Mouse (Mus musculus): ENCODE measurements around the gene Cby3.
"Not testable (repeated sequence)": the region's sequence is repeated elsewhere in the genome, so short reads cannot be mapped to it uniquely, and the experiment has no call there.

Cby3 gene

GRCm38 (mm10) chr11:50361282-50361681 lies 7.0 kb downstream of the Cby3 start:
- DNase-seq (ENCODE audit: low spot score in 2 of 2), result not testable (repeated sequence)

- DNase-seq (ENCODE audit: low spot score in 2 of 2), result peak; percentile 41 to 72
Observed at GRCm38 (mm10) chr11:50364548-50364947, 10.3 kb downstream of the Cby3 start.

- DNase-seq (ENCODE audit: low spot score in 2 of 2), result no peak
Observed at GRCm38 (mm10) chr11:50365322-50365721, 11.1 kb downstream of the Cby3 start.

GRCm38 (mm10) chr11:50367531-50367930 lies 13.3 kb downstream of the Cby3 start:
- no peak for DNase-seq (ENCODE audit: low spot score in 2 of 2)

- no peak for DNase-seq (ENCODE audit: low spot score in 2 of 2)
Observed at GRCm38 (mm10) chr11:50369360-50369911, 15.2 kb downstream of the Cby3 start.

GRCm38 (mm10) chr11:50370969-50371368 lies 16.7 kb downstream of the Cby3 start:
- DNase-seq (ENCODE audit: low spot score in 2 of 2), result no peak

- DNase-seq (ENCODE audit: low spot score in 2 of 2), result peak in 1 of 2 experiments; percentile 37
Observed at GRCm38 (mm10) chr11:50371399-50371841, 17.2 kb downstream of the Cby3 start.

- DNase-seq (ENCODE audit: low spot score in 2 of 2), result no peak
Observed at GRCm38 (mm10) chr11:50371911-50372310, 17.6 kb downstream of the Cby3 start.

- no peak for DNase-seq (ENCODE audit: low spot score in 2 of 2)
Observed at GRCm38 (mm10) chr11:50373086-50373485, 18.8 kb downstream of the Cby3 start.

- DNase-seq (ENCODE audit: low spot score in 2 of 2), result peak in 1 of 2 experiments; percentile 44
Observed at GRCm38 (mm10) chr11:50373621-50374020, 19.4 kb downstream of the Cby3 start.

GRCm38 (mm10) chr11:50374286-50375015 lies 20.2 kb downstream of the Cby3 start:
- DNase-seq (ENCODE audit: low spot score in 2 of 2), result peak in 1 of 2 experiments; percentile 20

- no peak for DNase-seq (ENCODE audit: low spot score in 2 of 2)
Observed at GRCm38 (mm10) chr11:50375421-50375820, 21.2 kb downstream of the Cby3 start.

GRCm38 (mm10) chr11:50376156-50376790 lies 22.0 kb downstream of the Cby3 start:
- no peak for DNase-seq (ENCODE audit: low spot score in 2 of 2)

GRCm38 (mm10) chr11:50376911-50377891 lies 22.9 kb downstream of the Cby3 start, which contains the start of gene Hnrnph1:
Gene Hnrnph1 (plus strand): TSS chr11:50376990.
- peak; percentile 98 for DNase-seq (ENCODE audit: low spot score in 2 of 2)

- DNase-seq (ENCODE audit: low spot score in 2 of 2), result peak; percentile 85 to 89
Observed at GRCm38 (mm10) chr11:50377892-50378684, 23.8 kb downstream of the Cby3 start.

GRCm38 (mm10) chr11:50379023-50379752 lies 24.9 kb downstream of the Cby3 start:
- no peak for DNase-seq (ENCODE audit: low spot score in 2 of 2)

- no peak for DNase-seq (ENCODE audit: low spot score in 2 of 2)
Observed at GRCm38 (mm10) chr11:50381311-50381710, 27.0 kb downstream of the Cby3 start.

GRCm38 (mm10) chr11:50387167-50387679 lies 33.0 kb downstream of the Cby3 start:
- DNase-seq (ENCODE audit: low spot score in 2 of 2), result no peak

- no peak for DNase-seq (ENCODE audit: low spot score in 2 of 2)
Observed at GRCm38 (mm10) chr11:50387697-50388096, 33.4 kb downstream of the Cby3 start.
